Comparison of ENCODE assay signal across 8 mouse cellular contexts in genomic region chr13:54503604-54504521, GRCm38 (mm10). TPM values are rescaled to one million over a fixed set of nuclear protein-coding genes. Genes with fewer than 3 reads are reported as not detected.
DNase-seq lines count a peak whose midpoint lies in the region; ATAC-seq and TF ChIP-seq lines count a peak whose summit lies in the region.

TSS of gene Simc1 (plus strand) at chr13:54503779.

- H3K27ac ChIP-seq in bone marrow macrophage, adult 2 months (ENCODE audit: insufficient read depth, low read depth, low read length) = peak within 1 kb of the TSS; percentile 19
- H3K27ac ChIP-seq in embryonic fibroblast, embryonic 13.5 days (ENCODE audit: insufficient read depth, low read length) = no peak within 1 kb of the TSS
- peak within 1 kb of the TSS; percentile 91 for H3K27ac ChIP-seq in heart, embryonic 10.5 days
- H3K27ac ChIP-seq in kidney, embryonic 15.5 days = peak within 1 kb of the TSS; percentile 74
- H3K27ac ChIP-seq in liver, embryonic 12.5 days = peak within 1 kb of the TSS; percentile 60

- no peaks in the 10 kb centered on the region for H3K9me3 ChIP-seq in heart, embryonic 10.5 days
- no peaks in the 10 kb centered on the region for H3K9me3 ChIP-seq in kidney, embryonic 15.5 days (replicated peaks)
- no peaks in the 10 kb centered on the region for H3K9me3 ChIP-seq in liver, embryonic 12.5 days (replicated peaks)

- H3K36me3 ChIP-seq in heart, embryonic 10.5 days = no peaks in the 10 kb centered on the region
- no peaks in the 10 kb centered on the region for H3K36me3 ChIP-seq in kidney, embryonic 15.5 days
- H3K36me3 ChIP-seq in liver, embryonic 12.5 days = no peaks in the 10 kb centered on the region
- H3K36me3 ChIP-seq in splenic B cell, adult 2 months (ENCODE audit: control insufficient read depth, insufficient read depth, low read length, poor library complexity, severe bottlenecking) = no peaks in the 10 kb centered on the region

- peak within 1 kb of the TSS; percentile 67 for H3K9ac ChIP-seq in kidney, embryonic 15.5 days
- peak within 1 kb of the TSS; percentile 82 for H3K9ac ChIP-seq in liver, embryonic 12.5 days

- peak within 1 kb of the TSS; percentile 81 for H3K4me3 ChIP-seq in bone marrow macrophage, adult 2 months (ENCODE audit: insufficient read depth, low read length)
- peak within 1 kb of the TSS; percentile 83 for H3K4me3 ChIP-seq in embryonic fibroblast, embryonic 13.5 days (ENCODE audit: insufficient read depth, low read length)
- peak within 1 kb of the TSS; percentile 81 for H3K4me3 ChIP-seq in heart, embryonic 10.5 days
- peak within 1 kb of the TSS; percentile 67 for H3K4me3 ChIP-seq in kidney, embryonic 15.5 days (replicated peaks)
- peak within 1 kb of the TSS; percentile 73 for H3K4me3 ChIP-seq in liver, embryonic 12.5 days

- H3K4me2 ChIP-seq in kidney, embryonic 15.5 days = peak within 1 kb of the TSS; percentile 90
- H3K4me2 ChIP-seq in liver, embryonic 12.5 days = peak within 1 kb of the TSS; percentile 99

- no peak for TF ChIP-seq CTCF in bone marrow macrophage, adult 2 months (IDR thresholded peaks at IDR 0.05; ENCODE audit: low read depth, low read length)
- no peak for TF ChIP-seq CTCF in embryonic fibroblast, embryonic 13.5 days (IDR thresholded peaks at IDR 0.05; ENCODE audit: borderline replicate concordance, insufficient read depth, low read length)

- 0 out of 2 replicates have a peak, but pooled peaks cover 8% of the 10 kb centered on the region for H3K27me3 ChIP-seq in heart, embryonic 10.5 days (ENCODE audit: insufficient read depth, poor library complexity, severe bottlenecking)
- H3K27me3 ChIP-seq in kidney, embryonic 15.5 days = no peaks in the 10 kb centered on the region
- peaks cover 14% of the 10 kb centered on the region for H3K27me3 ChIP-seq in liver, embryonic 12.5 days (replicated peaks)
- no peaks in the 10 kb centered on the region for H3K27me3 ChIP-seq in splenic B cell, adult 2 months (ENCODE audit: control insufficient read depth, insufficient read depth, low read length, poor library complexity, severe bottlenecking)

- H3K4me1 ChIP-seq in bone marrow macrophage, adult 2 months (ENCODE audit: control insufficient read depth, insufficient read depth, low read length) = peaks cover 2% of the 10 kb centered on the region; the same call in 1 of the 2 replicates
- H3K4me1 ChIP-seq in embryonic fibroblast, embryonic 13.5 days (ENCODE audit: control insufficient read depth, insufficient read depth, low read length) = peaks cover 2% of the 10 kb centered on the region; the same call in 1 of the 2 replicates
- H3K4me1 ChIP-seq in heart, embryonic 10.5 days = peaks cover 22% of the 10 kb centered on the region
- peaks cover 22% of the 10 kb centered on the region for H3K4me1 ChIP-seq in kidney, embryonic 15.5 days
- H3K4me1 ChIP-seq in liver, embryonic 12.5 days = peaks cover 38% of the 10 kb centered on the region

- peak; percentile 80 for DNase-seq in CD4-positive helper T cell, adult 2 months (ENCODE audit: low read depth, low spot score)
- DNase-seq in heart, embryonic 10.5 days (ENCODE audit: low spot score) = peak; percentile 94
- DNase-seq in naive thymus-derived CD4-positive, alpha-beta T cell, adult 2 months (ENCODE audit: low read depth) = peak; percentile 80
- DNase-seq in splenic B cell, adult 2 months (ENCODE audit: low read depth, low spot score) = peak; percentile 81

- peak; percentile 95 for ATAC-seq in kidney, embryonic 15.5 days (replicated peaks; ENCODE audit: low FRiP score)
- ATAC-seq in liver, embryonic 12.5 days = peak; percentile 91

- peak; percentile 54; the same call in 1 of the 2 replicates for TF ChIP-seq POLR2A in bone marrow macrophage, adult 2 months (IDR thresholded peaks at IDR 0.05; ENCODE audit: borderline replicate concordance, low read depth, low read length)
- TF ChIP-seq POLR2A in embryonic fibroblast, embryonic 13.5 days (IDR thresholded peaks at IDR 0.05; ENCODE audit: low read depth, low read length) = peak; percentile 94

- WGBS in heart, embryonic 10.5 days = under 1% methylated on average over 105 of the region's 105 CpGs
- WGBS in kidney, embryonic 15.5 days = under 1% methylated on average over 105 of the region's 105 CpGs
- WGBS in liver, embryonic 12.5 days (ENCODE audit: insufficient replicate concordance) = under 1% methylated on average over 94 of the region's 105 CpGs

RNA-seq across cellular contexts. Expression of gene Simc1, which starts in this region (rescaled TPM):
- 3.6 and 4.3 TPM in 2 replicates for polyA plus RNA-seq in bone marrow macrophage, adult 2 months (2012; ENCODE audit: insufficient read depth, insufficient read length, missing spikeins)
- polyA plus RNA-seq in embryonic fibroblast, embryonic 13.5 days (2011; ENCODE audit: insufficient read length, low read depth, missing spikeins) = 16.1 and 18.4 TPM in 2 replicates
- polyA plus RNA-seq in heart, embryonic 10.5 days (2016; fragmentation: Nextera tagmentation; extraction: Ambion mirVana) = 5.9 and 10.4 TPM in 2 replicates
- polyA plus RNA-seq in kidney, embryonic 15.5 days (2015; fragmentation: Nextera tagmentation; extraction: Ambion mirVana) = 13.3 and 15.6 TPM in 2 replicates
- polyA plus RNA-seq in liver, embryonic 12.5 days (2016; fragmentation: Nextera tagmentation; extraction: Ambion mirVana) = 4.0 and 4.3 TPM in 2 replicates
